Mouse (Mus musculus): ENCODE results near the gene Tk2.

DNA sequence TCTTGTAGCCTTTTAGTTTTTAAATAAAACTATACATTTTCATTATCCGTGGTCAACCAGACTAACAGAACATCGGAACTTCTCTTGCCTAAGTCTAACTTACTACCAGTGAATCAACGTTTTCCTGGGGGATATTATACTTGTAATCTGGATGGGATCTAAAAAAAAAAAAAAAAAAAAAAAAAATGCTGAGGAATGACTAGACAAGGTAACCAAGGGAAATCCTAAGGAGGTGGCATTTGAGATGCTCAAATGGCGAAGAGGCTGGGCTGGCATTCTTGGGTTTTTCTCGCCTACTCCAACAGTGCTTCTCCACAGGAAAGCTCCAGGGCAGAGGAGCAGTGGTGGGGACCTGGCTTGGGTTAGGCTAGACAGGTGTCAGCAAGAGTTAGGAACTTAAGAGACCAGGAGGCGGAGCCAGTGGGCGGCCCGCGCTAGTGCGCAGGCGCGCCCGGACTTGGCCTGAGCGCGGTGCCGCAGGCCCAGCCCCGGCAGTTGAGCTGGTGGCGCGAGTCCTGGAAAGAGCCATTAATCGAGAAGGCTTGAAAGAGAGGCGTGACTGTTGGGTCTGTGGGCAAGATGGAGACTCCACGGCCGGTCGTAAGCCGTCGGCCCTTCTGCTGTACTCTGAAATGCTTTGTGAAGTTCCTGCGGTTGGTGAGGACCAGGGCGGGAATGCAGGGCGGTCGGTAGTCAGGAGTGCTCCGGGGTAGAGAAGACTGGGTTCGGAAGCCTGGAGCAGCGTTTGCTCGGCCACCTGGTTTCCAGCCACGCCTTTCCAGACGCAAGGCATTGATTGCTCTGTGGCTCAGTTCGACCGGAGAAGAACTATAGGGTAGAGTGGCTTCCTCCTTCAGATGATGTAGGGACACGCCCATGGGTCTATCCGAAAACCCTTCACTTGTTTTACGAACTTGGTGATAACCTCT is 2.3 kb upstream of the Tk2 start, which contains the start of gene Cklf:
- TF ChIP-seq CTCF (IDR thresholded peaks at IDR 0.05; ENCODE audit: low read depth, low read length), result no peak
- TF ChIP-seq POLR2A (IDR thresholded peaks at IDR 0.05; ENCODE audit: borderline replicate concordance, low read depth, low read length), result no peak; the same call in 1 of the 2 replicates

All from bone marrow macrophage, adult 2 months (primary cell).